Mouse (Mus musculus) kidney, embryonic 16.5 days (tissue): ENCODE measurements at regions not wholly inside any gene's neighbourhood (a gene's known extent, or its start where the extent isn't known, plus 50 kb on each side); places are given as distances from the start of the nearest gene placed in this dataset.

Experiments
- ATAC-seq: fragments of 200-750 bp; cut with Nextera tagmentation; 2 replicates; pipeline ENCODE4 v1.8.0; 2017; ENCODE audit warnings: moderate TSS enrichment; ENCODE audit not compliant: low FRiP score, low TSS enrichment
- H3K27ac ChIP-seq: fragments of 300-500 bp; sonication (generic); 2 replicates; pipeline ENCODE4 v1.5.1; 2014; ENCODE audit warnings: low read length
- H3K27me3 ChIP-seq: fragments of 300-500 bp; sonication (generic); 2 replicates; pipeline ENCODE4 v1.6.1; 2014; ENCODE audit warnings: low read length, control low read depth, mixed read lengths; ENCODE audit not compliant: insufficient read depth
- H3K36me3 ChIP-seq: fragments of 300-500 bp; sonication (generic); 2 replicates; pipeline ENCODE4 v1.6.1; 2014; ENCODE audit warnings: low read length, control low read depth, mixed read lengths; ENCODE audit not compliant: insufficient read depth
- H3K4me1 ChIP-seq: fragments of 300-500 bp; sonication (generic); 2 replicates; pipeline ENCODE4 v1.6.1; 2014; ENCODE audit warnings: low read length, control low read depth, mixed read lengths; ENCODE audit not compliant: insufficient read depth
- H3K4me2 ChIP-seq: fragments of 300-500 bp; sonication (generic); replicated peaks from 2 replicates; pipeline ENCODE4 v1.6.1; 2014; ENCODE audit warnings: low read depth, low read length
- H3K4me3 ChIP-seq: fragments of 300-500 bp; sonication (generic); 2 replicates; pipeline ENCODE4 v1.5.1; 2014; ENCODE audit warnings: mild to moderate bottlenecking, low read length
- H3K9ac ChIP-seq: fragments of 300-500 bp; sonication (generic); replicated peaks from 2 replicates; pipeline ENCODE4 v1.6.1; 2014; ENCODE audit warnings: low read length
- H3K9me3 ChIP-seq: fragments of 300-500 bp; sonication (generic); 2 replicates; pipeline ENCODE4 v1.6.1; 2016; ENCODE audit warnings: low read length, control low read depth
- WGBS: fragments of 180-500 bp; shearing (Covaris S2); extraction: QIAGEN DNeasy Blood & Tissue Kit; methylation state at CpG from one replicate; pipeline ENCODE4 v1.1.7; 2014; 5-methylcytosine and 5-hydroxymethylcytosine counted together

GRCm38 (mm10) chr4:94292150-94292549, 264.2 kb upstream of the Gm10306 start:
- no peak for ATAC-seq
- H3K4me3 ChIP-seq = no peak overlapping the region
- no peaks in the 10 kb centered on the region for H3K9me3 ChIP-seq
- no peak overlapping the region for H3K9ac ChIP-seq
- H3K27ac ChIP-seq = no peak overlapping the region
- H3K4me1 ChIP-seq = no peaks in the 10 kb centered on the region
- H3K27me3 ChIP-seq = no peaks in the 10 kb centered on the region
- H3K4me2 ChIP-seq = no peak overlapping the region
- no peaks in the 10 kb centered on the region for H3K36me3 ChIP-seq

- Histone ChIP-seq H3K9ac (no peak overlapping the region), H3K4me2 (no peak overlapping the region), H3K9me3 (no peaks in the 10 kb centered on the region), H3K36me3 (no peaks in the 10 kb centered on the region), H3K27me3 (no peaks in the 10 kb centered on the region), H3K4me1 (no peaks in the 10 kb centered on the region), H3K4me3 (no peak overlapping the region), H3K27ac (no peak overlapping the region)
- no peak for ATAC-seq
Measured at GRCm38 (mm10) chr4:94317298-94317697, 239.0 kb upstream of the Gm10306 start.

GRCm38 (mm10) chr4:94326759-94327158, 229.6 kb upstream of the Gm10306 start:
- 91% methylated on average over 2 of the region's 2 CpGs for WGBS
- H3K9me3 ChIP-seq = no peaks in the 10 kb centered on the region
- H3K4me3 ChIP-seq = no peak overlapping the region
- no peaks in the 10 kb centered on the region for H3K36me3 ChIP-seq
- H3K27ac ChIP-seq = no peak overlapping the region
- ATAC-seq = no peak
- H3K4me2 ChIP-seq = no peak overlapping the region
- no peaks in the 10 kb centered on the region for H3K27me3 ChIP-seq
- no peaks in the 10 kb centered on the region for H3K4me1 ChIP-seq
- no peak overlapping the region for H3K9ac ChIP-seq

GRCm38 (mm10) chr4:94343331-94343730, 213.0 kb upstream of the Gm10306 start:
- H3K27me3 ChIP-seq = no peaks in the 10 kb centered on the region
- no peaks in the 10 kb centered on the region for H3K9me3 ChIP-seq
- ATAC-seq = no peak
- no peak overlapping the region for H3K4me3 ChIP-seq
- H3K4me2 ChIP-seq = no peak overlapping the region
- H3K4me1 ChIP-seq = no peaks in the 10 kb centered on the region
- no peak overlapping the region for H3K27ac ChIP-seq
- H3K9ac ChIP-seq = no peak overlapping the region
- H3K36me3 ChIP-seq = no peaks in the 10 kb centered on the region

- no peak overlapping the region for H3K4me2 ChIP-seq
- 58% methylated on average over 1 of the region's 1 CpGs for WGBS
- H3K27me3 ChIP-seq = no peaks in the 10 kb centered on the region
- ATAC-seq = no peak
- no peaks in the 10 kb centered on the region for H3K9me3 ChIP-seq
- no peaks in the 10 kb centered on the region for H3K36me3 ChIP-seq
- H3K27ac ChIP-seq = no peak overlapping the region
- no peaks in the 10 kb centered on the region for H3K4me1 ChIP-seq
- H3K4me3 ChIP-seq = no peak overlapping the region
- no peak overlapping the region for H3K9ac ChIP-seq
Measured at GRCm38 (mm10) chr4:94349273-94349672, 207.1 kb upstream of the Gm10306 start.

- Histone ChIP-seq H3K4me1 (peaks cover 9% of the 10 kb centered on the region; the same call in 1 of the 2 replicates), H3K9ac (no peak overlapping the region), H3K36me3 (no peaks in the 10 kb centered on the region), H3K9me3 (no peaks in the 10 kb centered on the region), H3K27ac (no peak overlapping the region), H3K4me2 (no peak overlapping the region), H3K27me3 (no peaks in the 10 kb centered on the region), H3K4me3 (no peak overlapping the region)
- no peak for ATAC-seq
- WGBS = 71% methylated on average over 1 of the region's 1 CpGs
Measured at GRCm38 (mm10) chr4:94356982-94357381, 199.4 kb upstream of the Gm10306 start.

GRCm38 (mm10) chr4:94360810-94361527, 195.4 kb upstream of the Gm10306 start:
- Histone ChIP-seq H3K4me1 (peaks cover 20% of the 10 kb centered on the region), H3K9me3 (no peaks in the 10 kb centered on the region), H3K4me3 (no peak overlapping the region), H3K4me2 (peak overlapping the region; percentile 17), H3K27me3 (no peaks in the 10 kb centered on the region), H3K9ac (no peak overlapping the region), H3K27ac (no peak overlapping the region), H3K36me3 (no peaks in the 10 kb centered on the region)
- 28% methylated on average over 13 of the region's 13 CpGs for WGBS
- ATAC-seq = peak; percentile 84

- H3K27ac ChIP-seq = no peak overlapping the region
- H3K4me2 ChIP-seq = peak overlapping the region; percentile 17; the same call in 1 of the 2 replicates
- 36% methylated on average over 12 of the region's 12 CpGs for WGBS
- no peak overlapping the region for H3K9ac ChIP-seq
- H3K4me1 ChIP-seq = peaks cover 20% of the 10 kb centered on the region
- no peaks in the 10 kb centered on the region for H3K9me3 ChIP-seq
- H3K36me3 ChIP-seq = no peaks in the 10 kb centered on the region
- no peak overlapping the region for H3K4me3 ChIP-seq
- H3K27me3 ChIP-seq = no peaks in the 10 kb centered on the region
- ATAC-seq = no peak
Measured at GRCm38 (mm10) chr4:94361528-94362217, 194.7 kb upstream of the Gm10306 start.

- Histone ChIP-seq H3K27me3 (no peaks in the 10 kb centered on the region), H3K4me2 (0 out of 2 replicates have a peak overlapping the region, but pooled peaks have one; percentile 4), H3K36me3 (no peaks in the 10 kb centered on the region), H3K4me3 (no peak overlapping the region), H3K9me3 (no peaks in the 10 kb centered on the region), H3K9ac (no peak overlapping the region), H3K4me1 (peaks cover 20% of the 10 kb centered on the region), H3K27ac (no peak overlapping the region)
- ATAC-seq = peak; percentile 88
- WGBS = 13% methylated on average over 4 of the region's 4 CpGs
Measured at GRCm38 (mm10) chr4:94365375-94365774, 191.0 kb upstream of the Gm10306 start.

- no peak for ATAC-seq
- H3K27ac ChIP-seq = no peak overlapping the region
Measured at GRCm38 (mm10) chr4:94367174-94367573, 189.2 kb upstream of the Gm10306 start.

More at GRCm38 (mm10) chr4:94367174-94367573, 189.2 kb upstream of the Gm10306 start:
- Histone ChIP-seq H3K9me3 (no peaks in the 10 kb centered on the region), H3K36me3 (no peaks in the 10 kb centered on the region), H3K4me2 (no peak overlapping the region), H3K27me3 (no peaks in the 10 kb centered on the region), H3K4me3 (no peak overlapping the region), H3K4me1 (peaks cover 11% of the 10 kb centered on the region), H3K9ac (no peak overlapping the region)
- WGBS = 59% methylated on average over 3 of the region's 3 CpGs
